Mouse (Mus musculus) heart, embryonic 10.5 days (tissue): Measurements from ENCODE around the gene Gm3417. TPM values are rescaled to one million over a fixed set of nuclear protein-coding genes. Genes with fewer than 3 reads are reported as not detected.
"Not testable (repeated sequence)": the region's sequence is repeated elsewhere in the genome, so short reads cannot be mapped to it uniquely, and the experiment has no call there.

ENCODE experiments used
- DNase-seq: peaks from one replicate; pipeline ENCODE4 v3.0.0-alpha.2; 2017; ENCODE audit warnings: low spot score
- H3K27ac ChIP-seq: fragments of 300-500 bp; sonication (generic); 2 replicates; pipeline ENCODE4 v1.5.1; 2016; ENCODE audit warnings: mild to moderate bottlenecking
- H3K27me3 ChIP-seq: fragments of 300-500 bp; sonication (generic); 2 replicates; pipeline ENCODE4 v1.6.1; 2016; ENCODE audit warnings: mild to moderate bottlenecking; ENCODE audit not compliant: poor library complexity, insufficient read depth, severe bottlenecking
- H3K36me3 ChIP-seq: fragments of 300-500 bp; sonication (generic); 2 replicates; pipeline ENCODE4 v1.6.1; 2016; ENCODE audit warnings: mild to moderate bottlenecking, moderate library complexity
- H3K4me1 ChIP-seq: fragments of 300-500 bp; sonication (generic); 2 replicates; pipeline ENCODE4 v1.6.1; 2016; ENCODE audit warnings: mild to moderate bottlenecking
- H3K4me3 ChIP-seq: fragments of 300-500 bp; sonication (generic); 2 replicates; pipeline ENCODE4 v1.5.1; 2016; ENCODE audit warnings: mild to moderate bottlenecking, moderate library complexity
- H3K9me3 ChIP-seq: fragments of 300-500 bp; sonication (generic); 2 replicates; pipeline ENCODE4 v1.6.1; 2016; ENCODE audit warnings: mild to moderate bottlenecking, moderate library complexity
- WGBS: fragments of 180-500 bp; shearing (Covaris S2); methylation state at CpG from one replicate; pipeline ENCODE4 v1.1.7; 2016; 5-methylcytosine and 5-hydroxymethylcytosine counted together
- polyA plus RNA-seq: library from polyadenylated mRNA; unstranded; fragments of >200 nt; fragmentation: Nextera tagmentation; extraction: Ambion mirVana; gene quantifications from 2 replicates; pipeline ENCODE4 v1.2.1, GENCODE M21; 2016

Gene Gm3417
- polyA plus RNA-seq, 1 experiment from 2014 or later: 0.92 TPM

DNA sequence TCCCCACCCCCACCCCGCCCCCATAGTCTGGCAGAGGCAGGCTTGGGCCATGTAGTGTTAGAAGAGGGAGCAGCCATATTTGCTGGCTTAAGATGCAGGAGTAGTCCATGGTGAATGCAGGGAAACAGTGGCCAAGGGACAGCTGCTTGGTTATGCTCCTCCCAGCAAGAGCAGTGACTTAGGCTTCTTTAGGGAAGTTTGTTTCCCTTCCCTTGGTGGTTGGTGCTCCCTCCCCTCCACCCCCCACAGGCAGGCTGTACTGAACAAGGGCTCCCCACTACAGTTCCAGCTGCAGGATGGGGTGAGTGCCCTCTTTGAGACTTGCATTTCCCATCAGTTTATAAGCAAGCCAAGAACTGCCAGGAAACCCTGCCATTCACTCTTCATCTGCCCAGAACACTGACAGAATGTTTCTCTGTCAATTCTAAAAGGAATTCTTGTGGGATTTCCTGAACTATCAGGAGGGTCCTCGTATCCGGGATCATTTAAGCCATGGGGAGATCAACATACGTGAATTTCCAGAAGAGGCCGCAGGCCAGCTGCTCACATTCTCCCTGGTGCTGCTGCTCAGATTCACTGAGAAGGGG lies 11.6 kb upstream of the Gm3417 start:
- not testable (repeated sequence) for H3K9me3 ChIP-seq, DNase-seq, H3K27ac ChIP-seq, H3K4me3 ChIP-seq, H3K27me3 ChIP-seq, H3K4me1 ChIP-seq, H3K36me3 ChIP-seq
- WGBS: 81% methylated on average over 4 of the region's 5 CpGs

DNA sequence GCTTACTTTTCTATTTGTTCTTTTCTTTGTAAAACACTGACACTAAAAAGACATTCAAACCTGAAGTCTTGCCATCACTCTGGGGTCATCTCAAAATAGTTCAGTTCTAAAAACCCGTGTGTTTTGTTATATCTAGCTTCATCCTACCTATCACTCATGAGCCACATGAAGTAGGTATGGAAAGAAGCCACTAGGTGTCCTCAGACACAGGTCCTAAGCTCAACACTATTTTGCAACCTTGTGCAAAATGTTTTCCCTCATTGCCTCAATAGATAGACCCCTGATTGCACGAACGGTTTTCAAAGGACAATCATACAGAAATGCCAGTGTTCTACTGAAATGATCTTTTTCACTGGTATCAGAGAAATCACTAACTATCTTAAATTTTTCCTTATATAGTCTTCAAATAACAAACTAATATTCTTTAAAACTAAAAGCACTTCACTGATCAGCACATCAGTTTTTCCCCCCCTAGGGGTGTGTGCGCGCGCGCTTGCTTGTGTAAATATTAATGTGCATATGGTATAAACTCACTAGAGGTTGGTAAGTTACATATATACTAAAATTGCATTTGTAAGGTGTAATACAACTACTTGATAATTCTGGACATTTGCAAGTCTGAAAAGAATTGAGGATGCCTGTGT lies 750 bp downstream of the Gm3417 start:
- 4% methylated on average over 4 of the region's 7 CpGs for WGBS

DNA sequence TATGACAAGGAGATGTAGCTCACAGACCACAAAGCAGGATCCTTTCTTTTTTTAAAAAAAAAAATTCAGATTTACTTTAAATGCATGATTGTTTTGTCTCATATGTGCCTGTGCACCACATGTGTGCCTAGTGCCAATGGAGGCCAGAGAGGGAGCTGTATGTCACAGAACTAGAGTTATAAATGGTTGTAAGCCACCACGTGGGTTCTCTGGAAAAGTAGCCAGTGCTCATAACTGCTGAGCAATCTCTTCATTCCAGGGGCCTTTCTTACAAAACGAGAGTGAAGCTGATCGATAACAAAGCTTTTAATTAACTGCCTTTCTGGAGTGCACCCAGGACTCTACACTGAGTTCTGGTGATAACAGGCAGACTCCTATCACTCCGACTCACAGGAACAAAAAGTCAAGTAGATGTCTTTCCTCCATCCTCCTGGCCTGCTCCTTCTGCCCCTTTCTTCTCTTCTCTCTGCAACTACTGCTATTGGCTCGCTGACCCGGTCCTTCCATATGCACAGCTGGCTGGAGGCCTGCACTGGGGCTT lies 10.1 kb downstream of the Gm3417 start:
- H3K27me3 ChIP-seq, DNase-seq, H3K4me3 ChIP-seq, H3K4me1 ChIP-seq, H3K36me3 ChIP-seq, H3K9me3 ChIP-seq, H3K27ac ChIP-seq: not testable (repeated sequence)
- WGBS: no CpG with 5 or more reads among the region's 6 CpGs

More for the DNA sequence above, 750 bp downstream of the Gm3417 start:
- not testable (repeated sequence) for DNase-seq, H3K27me3 ChIP-seq, H3K4me1 ChIP-seq, H3K27ac ChIP-seq, H3K9me3 ChIP-seq, H3K36me3 ChIP-seq, H3K4me3 ChIP-seq

DNA sequence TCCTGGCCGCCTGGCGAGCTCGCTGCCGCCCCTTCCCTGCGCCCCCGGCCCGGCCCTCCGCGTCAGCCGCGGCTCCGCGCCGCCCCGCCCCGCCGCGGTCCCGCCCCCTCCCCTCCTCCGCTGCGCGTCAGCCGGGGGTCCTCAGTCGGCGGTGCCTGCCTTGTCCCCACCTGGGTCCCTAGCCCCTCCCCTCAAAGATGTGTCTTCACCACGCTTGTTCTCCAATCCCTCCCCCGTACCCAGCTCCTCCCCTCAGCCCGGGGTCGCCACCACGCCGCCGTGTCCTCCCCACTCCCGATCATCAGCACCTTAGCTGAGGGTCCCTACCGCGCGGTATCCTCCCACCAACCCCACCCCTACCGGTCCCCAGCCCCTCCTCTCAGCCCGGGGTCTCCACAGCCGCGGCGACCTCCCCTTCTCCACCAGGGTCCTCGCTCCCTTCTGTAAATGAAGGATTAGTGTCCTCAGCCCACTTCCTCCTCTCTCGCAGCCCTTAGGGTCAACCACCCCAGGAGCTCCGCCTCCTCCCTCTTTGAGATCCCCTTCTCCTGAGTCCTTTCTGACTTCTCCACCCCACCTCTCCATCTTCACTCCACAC lies 16.9 kb downstream of the Gm3417 start:
- H3K4me3 ChIP-seq, H3K9me3 ChIP-seq, H3K27ac ChIP-seq, DNase-seq, H3K27me3 ChIP-seq, H3K4me1 ChIP-seq, H3K36me3 ChIP-seq: not testable (repeated sequence)
- WGBS: no CpG with 5 or more reads among the region's 44 CpGs

DNA sequence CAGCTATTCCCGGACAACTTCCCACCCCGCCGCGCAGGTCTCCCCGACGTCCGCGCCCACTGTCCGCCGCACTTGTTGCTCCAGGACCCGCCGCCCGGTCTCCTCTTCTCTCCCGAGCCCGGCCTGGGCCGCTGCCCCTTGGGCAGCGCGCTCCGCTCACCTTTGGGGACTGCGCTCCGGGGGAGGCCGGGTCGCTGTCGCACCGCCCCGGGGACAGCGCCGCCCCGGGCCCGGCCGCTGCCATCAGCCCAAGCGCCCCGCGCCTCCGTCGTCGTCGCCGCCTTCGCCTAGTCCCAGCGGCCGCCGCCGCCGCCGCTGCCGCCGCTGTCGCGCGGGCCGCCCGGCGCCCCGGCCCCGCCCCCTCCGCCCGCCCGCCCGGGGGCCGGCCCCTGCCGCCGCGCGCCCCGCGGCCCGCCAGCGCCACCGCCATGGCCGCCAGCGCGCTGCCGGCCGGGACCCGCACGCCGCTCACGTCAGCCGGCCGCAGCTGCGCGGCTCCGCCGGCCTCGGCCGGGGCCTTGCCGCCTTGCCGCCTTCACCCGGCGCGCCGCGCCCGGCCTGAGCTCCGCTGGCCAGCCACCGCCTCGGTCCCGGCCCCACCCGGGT lies 17.5 kb downstream of the Gm3417 start, which contains the start of gene Phf10:
Gene Phf10, minus strand, starts transcription at position 323 of the 606 bp plus-strand sequence.
- WGBS: 8% methylated on average over 58 of the region's 100 CpGs
- H3K27me3 ChIP-seq, DNase-seq, H3K36me3 ChIP-seq, H3K9me3 ChIP-seq, H3K4me1 ChIP-seq: not testable (repeated sequence)
- Histone ChIP-seq H3K27ac (peak within 1 kb of the TSS; percentile 90), H3K4me3 (peak within 1 kb of the TSS; percentile 77)

DNA sequence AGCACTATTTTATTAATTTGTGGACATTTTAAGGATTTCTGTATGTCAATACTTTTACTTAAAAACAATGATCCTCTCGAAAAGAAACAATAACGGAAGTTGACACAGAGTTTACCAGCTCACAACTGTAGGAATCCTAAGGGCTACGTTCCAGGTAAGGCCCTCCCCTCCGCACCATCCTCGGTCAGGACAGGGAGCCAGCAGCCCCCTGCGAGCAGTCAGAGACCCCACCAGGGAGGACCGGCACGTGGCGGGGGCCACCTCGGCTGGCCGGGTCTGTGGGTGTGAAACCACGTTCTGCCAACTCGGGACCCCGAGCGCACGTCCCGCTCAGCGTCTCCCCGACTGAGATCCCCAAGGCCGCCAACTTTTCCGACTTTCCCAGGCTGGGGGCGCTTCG lies 18.1 kb downstream of the Gm3417 start:
- peak overlapping the region; percentile 77 for H3K4me3 ChIP-seq
- H3K27ac ChIP-seq: peak overlapping the region; percentile 90
- H3K9me3 ChIP-seq: no peaks in the 10 kb centered on the region
- no peaks in the 10 kb centered on the region for H3K27me3 ChIP-seq
- H3K4me1 ChIP-seq: peaks cover 7% of the 10 kb centered on the region
- peaks cover 3% of the 10 kb centered on the region; the same call in 1 of the 2 replicates for H3K36me3 ChIP-seq
- DNase-seq: no peak
- under 1% methylated on average over 21 of the region's 23 CpGs for WGBS

DNA sequence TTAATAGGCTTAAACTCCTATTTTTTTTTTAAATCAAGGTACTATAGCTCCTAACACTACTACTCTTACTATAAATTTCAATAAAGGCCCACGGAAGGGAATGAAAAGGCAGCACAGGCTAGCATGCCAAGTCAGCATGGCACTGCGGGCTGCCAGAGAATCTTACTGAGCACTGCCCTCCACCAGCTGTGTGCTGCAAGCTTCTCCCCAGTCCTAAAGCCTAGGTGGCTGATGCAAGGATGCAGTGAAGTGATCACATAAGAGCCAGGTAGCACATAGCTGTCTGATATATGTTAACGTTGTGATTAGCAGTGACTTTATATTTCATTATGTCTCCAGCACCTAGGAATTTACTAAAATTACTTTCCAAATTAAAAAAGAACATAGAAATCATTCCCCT lies 18.6 kb downstream of the Gm3417 start:
- DNase-seq: no peak

DNA sequence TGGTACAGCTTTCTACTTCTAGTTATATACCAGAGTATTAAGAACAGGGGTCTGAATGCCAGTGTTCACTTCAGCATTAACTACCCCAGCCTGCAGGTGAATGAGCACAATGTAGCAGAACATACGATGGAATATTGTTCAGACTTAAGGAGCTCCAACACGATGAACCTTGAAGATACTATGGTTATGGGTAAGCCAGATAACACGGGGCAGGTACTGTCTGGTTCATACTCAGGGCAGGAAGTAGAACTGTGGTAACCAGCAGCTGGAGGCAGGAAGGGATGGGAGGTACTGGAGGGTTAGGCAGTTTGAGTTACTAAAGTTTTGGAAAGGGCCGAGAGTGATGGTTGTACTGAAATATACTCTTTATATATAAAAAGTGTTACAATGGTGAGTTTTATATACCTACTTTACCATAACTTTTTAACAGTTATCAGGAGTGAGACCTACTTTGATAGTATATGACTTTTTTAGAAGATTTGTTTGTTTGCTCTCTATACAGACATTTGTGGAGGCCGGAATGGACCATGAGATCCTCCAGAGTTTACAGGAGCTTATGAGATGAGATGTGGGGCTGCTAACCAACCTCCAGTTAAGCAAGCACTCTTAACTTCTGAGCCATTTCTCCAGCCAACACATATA lies 19.8 kb downstream of the Gm3417 start:
- no peak for DNase-seq
- 81% methylated on average over 5 of the region's 5 CpGs for WGBS
- H3K9me3 ChIP-seq: no peaks in the 10 kb centered on the region
- no peaks in the 10 kb centered on the region for H3K27me3 ChIP-seq
- H3K4me3 ChIP-seq: no peak overlapping the region
- peaks cover 7% of the 10 kb centered on the region for H3K4me1 ChIP-seq
- H3K27ac ChIP-seq: no peak overlapping the region
- H3K36me3 ChIP-seq: peaks cover 9% of the 10 kb centered on the region

More for the DNA sequence above, 18.6 kb downstream of the Gm3417 start:
- WGBS: 29% methylated on average over 3 of the region's 3 CpGs
- Histone ChIP-seq H3K36me3 (peaks cover 3% of the 10 kb centered on the region; the same call in 1 of the 2 replicates), H3K4me1 (peaks cover 7% of the 10 kb centered on the region), H3K9me3 (no peaks in the 10 kb centered on the region), H3K4me3 (peak overlapping the region; percentile 77), H3K27me3 (no peaks in the 10 kb centered on the region), H3K27ac (no peak overlapping the region)

DNA sequence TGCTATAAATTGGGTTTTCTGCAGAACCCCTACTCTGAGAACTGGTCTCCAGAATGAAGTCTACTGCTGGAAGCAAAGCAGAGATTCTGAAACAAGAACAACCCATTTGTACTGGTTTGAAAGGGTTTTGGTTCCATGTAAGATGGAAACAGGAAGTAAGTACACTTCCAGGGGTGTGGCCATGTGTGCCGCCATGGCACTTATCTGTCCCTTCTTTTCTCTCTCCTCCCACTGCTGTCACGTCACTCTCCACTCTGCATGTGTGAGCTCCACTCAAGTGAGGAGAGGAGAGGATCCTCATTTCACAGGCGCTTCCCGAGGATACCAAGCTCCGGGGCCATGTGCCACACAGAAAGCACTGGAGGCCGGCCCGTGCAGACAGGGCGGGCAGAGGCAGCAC lies 25.1 kb downstream of the Gm3417 start:
- DNase-seq: no peak
- Histone ChIP-seq H3K4me3 (no peak overlapping the region), H3K9me3 (no peaks in the 10 kb centered on the region), H3K27ac (no peak overlapping the region), H3K27me3 (no peaks in the 10 kb centered on the region), H3K36me3 (peaks cover 48% of the 10 kb centered on the region), H3K4me1 (no peaks in the 10 kb centered on the region)
- 77% methylated on average over 8 of the region's 8 CpGs for WGBS

DNA sequence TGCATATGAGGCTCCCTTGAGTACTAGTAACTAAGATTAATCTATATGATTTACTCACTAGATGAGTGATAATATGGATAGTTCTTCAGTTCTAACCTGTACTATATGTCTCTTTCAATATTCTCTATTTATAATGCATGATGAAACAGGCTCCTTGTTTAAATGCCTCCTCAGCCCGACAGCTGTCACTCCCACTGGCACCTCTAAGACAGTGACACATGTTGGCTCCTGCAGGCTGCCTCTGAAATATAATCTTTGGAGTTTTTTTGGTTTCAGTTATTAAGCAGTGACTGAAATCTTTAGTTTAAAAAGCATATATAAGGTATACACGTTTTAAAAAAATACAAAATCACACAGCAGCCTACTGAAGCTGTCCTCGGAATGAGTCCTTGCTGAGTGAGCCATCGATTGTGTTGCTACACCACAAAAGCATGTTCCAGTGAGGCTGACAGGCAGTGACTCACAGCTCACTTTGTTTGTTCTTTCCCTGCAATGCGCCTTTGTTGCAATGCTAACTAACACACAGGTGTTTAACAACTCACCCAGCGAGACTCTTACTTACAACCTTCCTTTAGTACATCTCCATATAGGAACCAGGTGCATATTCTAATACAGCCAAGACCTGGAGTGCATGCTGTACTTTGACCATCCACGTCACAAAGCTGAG lies 29.3 kb downstream of the Gm3417 start:
- Histone ChIP-seq H3K4me1 (0 out of 2 replicates have a peak, but pooled peaks cover 8% of the 10 kb centered on the region), H3K27me3 (no peaks in the 10 kb centered on the region), H3K36me3 (peaks cover 65% of the 10 kb centered on the region), H3K27ac (no peak overlapping the region), H3K9me3 (no peaks in the 10 kb centered on the region), H3K4me3 (no peak overlapping the region)
- 84% methylated on average over 7 of the region's 7 CpGs for WGBS
- no peak for DNase-seq

DNA sequence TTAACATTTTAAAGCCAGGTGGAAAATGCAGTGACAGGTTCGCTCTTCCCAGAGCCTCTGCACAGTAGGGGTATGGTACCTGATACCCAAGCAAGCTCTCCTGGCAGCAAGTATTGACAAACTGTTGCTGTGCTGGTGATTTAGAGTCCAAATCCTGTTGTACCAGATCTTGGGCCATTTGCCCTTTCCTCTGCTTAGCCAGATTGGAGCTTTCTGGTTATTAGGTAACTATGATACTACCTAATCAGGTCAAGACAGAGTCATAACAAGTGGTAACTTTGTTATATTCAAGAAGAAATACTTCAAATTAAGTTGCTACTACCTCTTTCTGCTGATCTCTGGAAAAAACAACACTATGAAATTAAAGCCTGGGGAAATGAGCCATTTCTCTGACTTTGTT lies 34.0 kb downstream of the Gm3417 start:
- WGBS: 84% methylated on average over 1 of the region's 1 CpGs
- Histone ChIP-seq H3K27ac (no peak overlapping the region), H3K36me3 (peaks cover 26% of the 10 kb centered on the region), H3K4me1 (peaks cover 16% of the 10 kb centered on the region), H3K4me3 (peak overlapping the region; percentile 77; the same call in 1 of the 2 replicates), H3K9me3 (no peaks in the 10 kb centered on the region), H3K27me3 (no peaks in the 10 kb centered on the region)
- DNase-seq: no peak

DNA sequence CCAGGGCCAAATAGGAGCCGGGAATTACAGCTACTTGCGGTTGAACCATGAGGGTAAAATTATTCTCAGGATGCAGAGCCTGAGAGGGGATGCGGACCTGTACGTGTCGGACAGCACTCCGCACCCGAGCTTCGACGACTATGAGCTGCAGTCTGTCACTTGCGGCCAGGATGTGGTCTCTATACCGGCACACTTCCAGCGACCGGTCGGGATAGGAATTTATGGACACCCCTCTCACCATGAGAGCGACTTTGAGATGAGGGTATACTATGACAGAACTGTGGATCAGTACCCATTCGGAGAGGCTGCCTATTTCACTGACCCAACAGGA lies 34.9 kb downstream of the Gm3417 start:
- 21% methylated on average over 16 of the region's 16 CpGs for WGBS
- no peak for DNase-seq

More for the DNA sequence above, 34.9 kb downstream of the Gm3417 start:
- Histone ChIP-seq H3K36me3 (peaks cover 20% of the 10 kb centered on the region), H3K9me3 (no peaks in the 10 kb centered on the region), H3K4me1 (peaks cover 16% of the 10 kb centered on the region), H3K4me3 (peak overlapping the region; percentile 77), H3K27me3 (no peaks in the 10 kb centered on the region), H3K27ac (peak overlapping the region; percentile 90)
